Mouse (Mus musculus): Measurements from ENCODE around the gene Exoc6. TPM values are rescaled to one million over a fixed set of nuclear protein-coding genes. Genes with fewer than 3 reads are reported as not detected.

Gene Exoc6
- polyA plus RNA-seq, 1 experiment from 2014 or later: 20.6 TPM

DNA sequence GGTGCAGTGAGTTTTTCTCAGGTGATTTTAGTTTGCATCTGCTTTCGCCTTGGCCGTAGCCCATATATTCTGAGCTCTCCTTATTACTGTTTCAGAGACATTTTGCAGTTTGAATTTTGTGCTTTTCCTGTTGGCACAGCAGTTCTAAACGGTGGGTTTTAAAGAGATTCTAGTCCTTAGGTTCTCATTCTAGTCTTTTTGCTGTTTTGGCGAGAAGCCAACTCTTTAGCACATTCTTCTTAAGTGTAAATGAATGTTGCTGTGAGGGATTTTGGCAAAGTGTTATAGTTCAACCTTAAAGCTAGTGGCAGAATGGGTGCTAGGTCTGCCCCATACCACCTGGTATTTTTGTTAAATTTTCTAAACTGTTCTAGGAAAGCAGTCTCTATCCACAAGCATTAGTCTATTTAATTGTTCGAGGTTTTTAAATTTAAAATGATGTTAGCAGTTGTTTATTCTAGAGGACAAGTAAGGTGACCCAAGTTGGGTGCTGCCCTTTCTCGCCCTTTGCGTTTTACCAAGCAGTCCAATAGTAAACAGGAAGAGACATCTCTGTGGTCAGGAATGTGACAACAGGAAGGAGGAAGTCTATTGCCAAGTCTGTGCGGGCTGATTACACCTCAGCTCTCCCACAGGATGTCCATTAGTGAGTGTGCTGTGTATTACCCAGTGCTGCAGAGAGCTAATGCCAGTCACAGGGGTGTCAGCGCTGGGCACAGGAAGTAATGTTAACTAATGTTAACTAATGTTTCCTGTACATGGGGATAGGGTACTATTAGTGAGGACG is 11.1 kb downstream of the Exoc6 start:
- 62% methylated on average over 10 of the region's 10 CpGs for WGBS
- Histone ChIP-seq H3K27ac (replicated peaks in 1 of 2; ENCODE audit: control insufficient read depth in 1 of 2, insufficient read depth in 1 of 2, low read depth in 2 of 2, low read length in 2 of 2) (peak overlapping the region in 1 of 2 experiments; percentile 56; a peak in 1 of 4 replicates), H3K9ac (ENCODE audit: low read length) (no peak overlapping the region), H3K4me1 (ENCODE audit: control insufficient read depth in 2 of 2, insufficient read depth in 2 of 2, low read length in 2 of 2) (peaks cover 0 to 8% of the 10 kb centered on the region in 2 experiments; a peak in 3 of 4 replicates), H3K36me3 (ENCODE audit: control insufficient read depth, insufficient read depth, low read length) (no peaks in the 10 kb centered on the region), H3K4me2 (ENCODE audit: low read length) (no peak overlapping the region), H3K9me3 (ENCODE audit: control insufficient read depth, low read length) (no peaks in the 10 kb centered on the region), H3K4me3 (ENCODE audit: control insufficient read depth in 1 of 2, insufficient read depth in 1 of 2, low read depth in 1 of 2, low read length in 2 of 2) (no peak overlapping the region), H3K27me3 (ENCODE audit: control insufficient read depth, insufficient read depth, low read length) (no peaks in the 10 kb centered on the region)
- peak; percentile 72; the same call in 1 of the 2 replicates for ATAC-seq (ENCODE audit: insufficient number of reproducible peaks, insufficient read depth, low FRiP score, low read depth)

DNA sequence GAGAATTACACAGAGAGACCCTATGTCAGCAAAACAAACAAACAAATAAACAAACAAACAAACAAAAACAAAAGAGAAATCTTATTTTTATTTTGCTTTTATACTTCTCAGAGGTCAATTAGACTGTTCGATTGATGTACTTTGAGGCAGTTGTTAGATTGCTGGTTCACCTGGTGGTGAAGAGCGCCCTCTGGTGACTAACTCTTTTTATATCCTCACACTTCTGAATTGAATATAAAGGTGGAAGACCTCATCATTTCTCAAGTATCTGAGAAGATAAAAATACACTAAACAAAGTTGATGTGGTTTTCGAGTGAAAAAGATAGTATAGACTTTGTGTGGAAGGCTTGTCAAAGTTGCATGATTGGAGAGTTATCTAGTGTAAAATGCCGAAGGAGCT is 13.5 kb downstream of the Exoc6 start:
- H3K4me3 ChIP-seq (ENCODE audit: control insufficient read depth in 1 of 2, insufficient read depth in 1 of 2, low read depth in 1 of 2, low read length in 2 of 2): no peak overlapping the region
- H3K4me1 ChIP-seq (ENCODE audit: control insufficient read depth in 2 of 2, insufficient read depth in 2 of 2, low read length in 2 of 2): peaks cover 0 to 8% of the 10 kb centered on the region in 2 experiments
- no peaks in the 10 kb centered on the region for H3K27me3 ChIP-seq (ENCODE audit: control insufficient read depth, insufficient read depth, low read length)
- ATAC-seq (ENCODE audit: insufficient number of reproducible peaks, insufficient read depth, low FRiP score, low read depth): no peak
- H3K9ac ChIP-seq (ENCODE audit: low read length): no peak overlapping the region
- H3K4me2 ChIP-seq (ENCODE audit: low read length): no peak overlapping the region
- no peak overlapping the region for H3K27ac ChIP-seq (replicated peaks in 1 of 2; ENCODE audit: control insufficient read depth in 1 of 2, insufficient read depth in 1 of 2, low read depth in 2 of 2, low read length in 2 of 2)
- H3K36me3 ChIP-seq (ENCODE audit: control insufficient read depth, insufficient read depth, low read length): no peaks in the 10 kb centered on the region
- H3K9me3 ChIP-seq (ENCODE audit: control insufficient read depth, low read length): no peaks in the 10 kb centered on the region
- WGBS: 31% methylated on average over 4 of the region's 4 CpGs

- Histone ChIP-seq H3K4me1 (ENCODE audit: control insufficient read depth in 2 of 2, insufficient read depth in 2 of 2, low read length in 2 of 2) (peaks cover 0 to 4% of the 10 kb centered on the region in 2 experiments; a peak in 1 of 4 replicates), H3K4me3 (ENCODE audit: control insufficient read depth in 1 of 2, insufficient read depth in 1 of 2, low read depth in 1 of 2, low read length in 2 of 2) (no peak overlapping the region), H3K27ac (replicated peaks in 1 of 2; ENCODE audit: control insufficient read depth in 1 of 2, insufficient read depth in 1 of 2, low read depth in 2 of 2, low read length in 2 of 2) (no peak overlapping the region), H3K9ac (ENCODE audit: low read length) (no peak overlapping the region), H3K4me2 (ENCODE audit: low read length) (no peak overlapping the region), H3K27me3 (ENCODE audit: control insufficient read depth, insufficient read depth, low read length) (no peaks in the 10 kb centered on the region), H3K36me3 (ENCODE audit: control insufficient read depth, insufficient read depth, low read length) (no peaks in the 10 kb centered on the region), H3K9me3 (ENCODE audit: control insufficient read depth, low read length) (no peaks in the 10 kb centered on the region)
- WGBS: 56% methylated on average over 7 of the region's 7 CpGs
- no peak for ATAC-seq (ENCODE audit: insufficient number of reproducible peaks, insufficient read depth, low FRiP score, low read depth)
These were observed 15.6 kb downstream of the Exoc6 start for GRCm38 (mm10) chr19:37565806-37566205.

GRCm38 (mm10) chr19:37569186-37569754 is 19.1 kb downstream of the Exoc6 start:
- no peak for ATAC-seq (ENCODE audit: insufficient number of reproducible peaks, insufficient read depth, low FRiP score, low read depth)
- Histone ChIP-seq H3K4me1 (ENCODE audit: control insufficient read depth in 2 of 2, insufficient read depth in 2 of 2, low read length in 2 of 2) (no peaks in the 10 kb centered on the region; a peak in 1 of 4 replicates), H3K9me3 (ENCODE audit: control insufficient read depth, low read length) (no peaks in the 10 kb centered on the region), H3K36me3 (ENCODE audit: control insufficient read depth, insufficient read depth, low read length) (peaks cover 17% of the 10 kb centered on the region), H3K4me2 (ENCODE audit: low read length) (no peak overlapping the region), H3K27ac (replicated peaks in 1 of 2; ENCODE audit: control insufficient read depth in 1 of 2, insufficient read depth in 1 of 2, low read depth in 2 of 2, low read length in 2 of 2) (no peak overlapping the region), H3K9ac (ENCODE audit: low read length) (no peak overlapping the region), H3K4me3 (ENCODE audit: control insufficient read depth in 1 of 2, insufficient read depth in 1 of 2, low read depth in 1 of 2, low read length in 2 of 2) (no peak overlapping the region), H3K27me3 (ENCODE audit: control insufficient read depth, insufficient read depth, low read length) (no peaks in the 10 kb centered on the region)
- WGBS: 79% methylated on average over 12 of the region's 12 CpGs

DNA sequence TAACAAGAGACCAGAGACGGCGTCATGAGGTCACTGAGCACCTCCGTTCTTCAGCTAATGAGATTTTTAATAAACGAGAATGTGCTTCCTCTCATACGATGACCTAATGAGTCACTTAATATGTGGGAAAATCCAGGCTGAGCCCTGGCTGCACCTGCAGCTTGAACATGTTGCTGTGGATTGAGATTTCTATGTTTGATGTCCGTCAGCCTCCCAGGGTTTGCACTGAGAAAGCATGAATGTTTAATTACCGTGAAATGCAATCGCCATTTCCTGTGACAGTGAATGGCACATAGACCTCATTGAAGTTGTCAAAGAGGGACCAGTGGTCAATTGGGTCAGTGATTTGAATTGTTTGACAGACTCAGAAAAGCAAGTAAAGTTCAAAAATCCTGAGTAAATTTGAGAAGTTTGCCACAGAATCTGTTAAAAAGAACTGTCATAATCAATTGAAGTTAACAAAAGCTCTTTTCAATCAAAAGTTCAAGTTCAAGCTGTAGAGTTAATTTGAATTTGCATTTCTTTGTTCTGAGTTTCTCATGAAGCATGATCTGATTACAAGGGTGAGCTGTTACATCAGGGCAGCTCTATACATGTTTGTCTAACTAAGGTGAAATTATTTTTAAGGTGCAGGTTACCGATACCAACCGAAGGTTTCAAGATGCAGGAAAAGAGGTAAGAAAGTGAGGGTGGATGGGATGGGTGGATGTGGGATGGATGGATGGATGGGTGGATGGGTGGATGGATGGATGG is 20.9 kb downstream of the Exoc6 start:
- Histone ChIP-seq H3K9ac (ENCODE audit: low read length) (no peak overlapping the region), H3K9me3 (ENCODE audit: control insufficient read depth, low read length) (no peaks in the 10 kb centered on the region), H3K4me3 (ENCODE audit: control insufficient read depth in 1 of 2, insufficient read depth in 1 of 2, low read depth in 1 of 2, low read length in 2 of 2) (no peak overlapping the region), H3K36me3 (ENCODE audit: control insufficient read depth, insufficient read depth, low read length) (peaks cover 17% of the 10 kb centered on the region), H3K27ac (replicated peaks in 1 of 2; ENCODE audit: control insufficient read depth in 1 of 2, insufficient read depth in 1 of 2, low read depth in 2 of 2, low read length in 2 of 2) (no peak overlapping the region), H3K4me1 (ENCODE audit: control insufficient read depth in 2 of 2, insufficient read depth in 2 of 2, low read length in 2 of 2) (no peaks in the 10 kb centered on the region; a peak in 1 of 4 replicates), H3K27me3 (ENCODE audit: control insufficient read depth, insufficient read depth, low read length) (no peaks in the 10 kb centered on the region), H3K4me2 (ENCODE audit: low read length) (no peak overlapping the region)
- no peak for ATAC-seq (ENCODE audit: insufficient number of reproducible peaks, insufficient read depth, low FRiP score, low read depth)
- 88% methylated on average over 10 of the region's 10 CpGs for WGBS

- Histone ChIP-seq H3K36me3 (ENCODE audit: control insufficient read depth, insufficient read depth, low read length) (peaks cover 26% of the 10 kb centered on the region), H3K4me1 (ENCODE audit: control insufficient read depth in 2 of 2, insufficient read depth in 2 of 2, low read length in 2 of 2) (peaks cover 0 to 4% of the 10 kb centered on the region in 2 experiments; a peak in 3 of 4 replicates), H3K27me3 (ENCODE audit: control insufficient read depth, insufficient read depth, low read length) (no peaks in the 10 kb centered on the region), H3K4me2 (ENCODE audit: low read length) (no peak overlapping the region), H3K9ac (ENCODE audit: low read length) (no peak overlapping the region), H3K27ac (replicated peaks in 1 of 2; ENCODE audit: control insufficient read depth in 1 of 2, insufficient read depth in 1 of 2, low read depth in 2 of 2, low read length in 2 of 2) (no peak overlapping the region), H3K4me3 (ENCODE audit: control insufficient read depth in 1 of 2, insufficient read depth in 1 of 2, low read depth in 1 of 2, low read length in 2 of 2) (no peak overlapping the region), H3K9me3 (ENCODE audit: control insufficient read depth, low read length) (no peaks in the 10 kb centered on the region)
- WGBS: 56% methylated on average over 5 of the region's 5 CpGs
- no peak for ATAC-seq (ENCODE audit: insufficient number of reproducible peaks, insufficient read depth, low FRiP score, low read depth)
These were observed 24.6 kb downstream of the Exoc6 start for GRCm38 (mm10) chr19:37574802-37575201.

DNA sequence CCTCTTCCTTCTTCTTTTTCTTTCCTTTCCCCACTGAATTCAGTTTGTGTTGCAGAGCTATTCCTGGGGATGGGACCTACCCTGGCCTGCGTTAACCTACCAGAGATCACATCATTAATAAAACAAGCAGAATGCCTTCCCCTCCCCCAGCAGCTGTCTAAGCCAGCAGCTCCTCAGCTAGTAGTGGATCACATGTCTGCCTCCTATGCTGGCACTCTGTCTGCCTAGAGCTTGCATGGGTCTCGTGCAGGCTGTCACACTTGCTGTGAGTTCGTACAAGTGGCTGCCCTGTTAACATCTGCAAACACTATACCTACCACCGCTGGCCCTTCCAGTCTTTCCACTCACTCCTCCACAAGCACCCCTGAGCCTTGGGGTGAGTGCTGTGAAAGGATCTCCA is 29.4 kb downstream of the Exoc6 start:
- Histone ChIP-seq H3K9ac (ENCODE audit: low read length) (no peak overlapping the region), H3K4me1 (ENCODE audit: control insufficient read depth in 2 of 2, insufficient read depth in 2 of 2, low read length in 2 of 2) (peaks cover 0 to 4% of the 10 kb centered on the region in 2 experiments; a peak in 3 of 4 replicates), H3K27ac (replicated peaks in 1 of 2; ENCODE audit: control insufficient read depth in 1 of 2, insufficient read depth in 1 of 2, low read depth in 2 of 2, low read length in 2 of 2) (no peak overlapping the region), H3K36me3 (ENCODE audit: control insufficient read depth, insufficient read depth, low read length) (peaks cover 17% of the 10 kb centered on the region), H3K4me3 (ENCODE audit: control insufficient read depth in 1 of 2, insufficient read depth in 1 of 2, low read depth in 1 of 2, low read length in 2 of 2) (no peak overlapping the region), H3K27me3 (ENCODE audit: control insufficient read depth, insufficient read depth, low read length) (no peaks in the 10 kb centered on the region), H3K4me2 (ENCODE audit: low read length) (no peak overlapping the region), H3K9me3 (ENCODE audit: control insufficient read depth, low read length) (no peaks in the 10 kb centered on the region)
- 36% methylated on average over 4 of the region's 4 CpGs for WGBS
- peak; percentile 59; the same call in 1 of the 2 replicates for ATAC-seq (ENCODE audit: insufficient number of reproducible peaks, insufficient read depth, low FRiP score, low read depth)

Measured in heart, embryonic 14.5 days (tissue).